Mouse (Mus musculus): Measurements from ENCODE around the gene Cyp20a1. TPM values are rescaled to one million over a fixed set of nuclear protein-coding genes. Genes with fewer than 3 reads are reported as not detected.

Gene Cyp20a1
- polyA plus RNA-seq, 1 experiment from 2014 or later = 22.3 TPM

- no peak for TF ChIP-seq CTCF (IDR thresholded peaks at IDR 0.05; ENCODE audit: low read depth)
- no peaks in the 10 kb centered on the region for H3K27me3 ChIP-seq (ENCODE audit: insufficient read depth, low read length)
- H3K4me1 ChIP-seq (ENCODE audit: insufficient read depth) = no peaks in the 10 kb centered on the region
- H3K36me3 ChIP-seq (ENCODE audit: insufficient read depth) = no peaks in the 10 kb centered on the region
- DNase-seq (peak; percentile 68), ATAC-seq (ENCODE audit: insufficient read depth) (peak; percentile 85)
- peak overlapping the region; percentile 71 for H3K4me2 ChIP-seq
- under 1% methylated on average over 52 of the region's 54 CpGs for WGBS
- H3K27ac ChIP-seq (ENCODE audit: low read depth) = peak overlapping the region; percentile 95
- peak overlapping the region; percentile 89 for H3K9ac ChIP-seq
- peak overlapping the region; percentile 92 for H3K4me3 ChIP-seq (ENCODE audit: low read depth, low read length)
- no peaks in the 10 kb centered on the region for H3K9me3 ChIP-seq (ENCODE audit: low read depth, low read length)
Observed at GRCm38 (mm10) chr1:60409928-60410817, 67.0 kb downstream of the Cyp20a1 start.

GRCm38 (mm10) chr1:60416724-60417123 is 73.6 kb downstream of the Cyp20a1 start:
- no peaks in the 10 kb centered on the region for H3K36me3 ChIP-seq (ENCODE audit: insufficient read depth)
- no peak for ATAC-seq (ENCODE audit: insufficient read depth)
- H3K4me2 ChIP-seq = no peak overlapping the region
- peak; percentile 33 for DNase-seq
- TF ChIP-seq CTCF (IDR thresholded peaks at IDR 0.05; ENCODE audit: low read depth) = no peak
- H3K27ac ChIP-seq (ENCODE audit: low read depth) = peak overlapping the region; percentile 22; the same call in 1 of the 2 replicates
- no peaks in the 10 kb centered on the region for H3K27me3 ChIP-seq (ENCODE audit: insufficient read depth, low read length)
- H3K4me3 ChIP-seq (ENCODE audit: low read depth, low read length) = no peak overlapping the region
- H3K4me1 ChIP-seq (ENCODE audit: insufficient read depth) = no peaks in the 10 kb centered on the region
- no peak overlapping the region for H3K9ac ChIP-seq
- H3K9me3 ChIP-seq (ENCODE audit: low read depth, low read length) = no peaks in the 10 kb centered on the region
- 60% methylated on average over 3 of the region's 3 CpGs for WGBS

GRCm38 (mm10) chr1:60423882-60424281 is 80.8 kb downstream of the Cyp20a1 start:
- no peak overlapping the region for H3K9ac ChIP-seq
- DNase-seq (peak; percentile 16), ATAC-seq (ENCODE audit: insufficient read depth) (no peak)
- no peaks in the 10 kb centered on the region for H3K9me3 ChIP-seq (ENCODE audit: low read depth, low read length)
- H3K4me3 ChIP-seq (ENCODE audit: low read depth, low read length) = no peak overlapping the region
- no peaks in the 10 kb centered on the region for H3K27me3 ChIP-seq (ENCODE audit: insufficient read depth, low read length)
- H3K27ac ChIP-seq (ENCODE audit: low read depth) = no peak overlapping the region
- WGBS = 83% methylated on average over 1 of the region's 1 CpGs
- H3K4me2 ChIP-seq = no peak overlapping the region
- peak; percentile 25; the same call in 1 of the 2 replicates for TF ChIP-seq CTCF (IDR thresholded peaks at IDR 0.05; ENCODE audit: low read depth)
- H3K36me3 ChIP-seq (ENCODE audit: insufficient read depth) = no peaks in the 10 kb centered on the region
- no peaks in the 10 kb centered on the region for H3K4me1 ChIP-seq (ENCODE audit: insufficient read depth)

GRCm38 (mm10) chr1:60428341-60428740 is 85.2 kb downstream of the Cyp20a1 start:
- Histone ChIP-seq H3K27me3 (ENCODE audit: insufficient read depth, low read length) (no peaks in the 10 kb centered on the region), H3K27ac (ENCODE audit: low read depth) (no peak overlapping the region), H3K36me3 (ENCODE audit: insufficient read depth) (no peaks in the 10 kb centered on the region), H3K4me2 (no peak overlapping the region), H3K4me1 (ENCODE audit: insufficient read depth) (no peaks in the 10 kb centered on the region), H3K9me3 (ENCODE audit: low read depth, low read length) (no peaks in the 10 kb centered on the region), H3K4me3 (ENCODE audit: low read depth, low read length) (no peak overlapping the region), H3K9ac (no peak overlapping the region)
- ATAC-seq (ENCODE audit: insufficient read depth) = no peak
- no peak for TF ChIP-seq CTCF (IDR thresholded peaks at IDR 0.05; ENCODE audit: low read depth)
- no peak for DNase-seq
- 86% methylated on average over 2 of the region's 2 CpGs for WGBS

- Histone ChIP-seq H3K4me1 (ENCODE audit: insufficient read depth) (no peaks in the 10 kb centered on the region), H3K9ac (no peak overlapping the region), H3K27me3 (ENCODE audit: insufficient read depth, low read length) (no peaks in the 10 kb centered on the region), H3K9me3 (ENCODE audit: low read depth, low read length) (no peaks in the 10 kb centered on the region), H3K27ac (ENCODE audit: low read depth) (no peak overlapping the region), H3K4me2 (no peak overlapping the region), H3K36me3 (ENCODE audit: insufficient read depth) (no peaks in the 10 kb centered on the region), H3K4me3 (ENCODE audit: low read depth, low read length) (no peak overlapping the region)
- no peak for ATAC-seq (ENCODE audit: insufficient read depth)
- DNase-seq = peak; percentile 42
- TF ChIP-seq CTCF (IDR thresholded peaks at IDR 0.05; ENCODE audit: low read depth) = peak; percentile 76
- 70% methylated on average over 2 of the region's 2 CpGs for WGBS
Observed at GRCm38 (mm10) chr1:60428932-60429331, 85.8 kb downstream of the Cyp20a1 start.

- H3K9me3 ChIP-seq (ENCODE audit: low read depth, low read length) = no peaks in the 10 kb centered on the region
- ATAC-seq (ENCODE audit: insufficient read depth) (no peak), DNase-seq (no peak)
- TF ChIP-seq CTCF (IDR thresholded peaks at IDR 0.05; ENCODE audit: low read depth) = no peak
- no peak overlapping the region for H3K4me2 ChIP-seq
- no peak overlapping the region for H3K9ac ChIP-seq
- no peak overlapping the region for H3K4me3 ChIP-seq (ENCODE audit: low read depth, low read length)
- 85% methylated on average over 5 of the region's 5 CpGs for WGBS
- H3K36me3 ChIP-seq (ENCODE audit: insufficient read depth) = 0 out of 2 replicates have a peak, but pooled peaks cover 3% of the 10 kb centered on the region
- no peak overlapping the region for H3K27ac ChIP-seq (ENCODE audit: low read depth)
- no peaks in the 10 kb centered on the region for H3K27me3 ChIP-seq (ENCODE audit: insufficient read depth, low read length)
- no peaks in the 10 kb centered on the region for H3K4me1 ChIP-seq (ENCODE audit: insufficient read depth)
Observed at GRCm38 (mm10) chr1:60431531-60431930, 88.4 kb downstream of the Cyp20a1 start.

- H3K9ac ChIP-seq = no peak overlapping the region
- H3K27ac ChIP-seq (ENCODE audit: low read depth) = no peak overlapping the region
- TF ChIP-seq CTCF (IDR thresholded peaks at IDR 0.05; ENCODE audit: low read depth) = no peak
- WGBS = 26% methylated on average over 1 of the region's 1 CpGs
- ATAC-seq (ENCODE audit: insufficient read depth) (no peak), DNase-seq (no peak)
- H3K27me3 ChIP-seq (ENCODE audit: insufficient read depth, low read length) = no peaks in the 10 kb centered on the region
- no peaks in the 10 kb centered on the region for H3K4me1 ChIP-seq (ENCODE audit: insufficient read depth)
- no peak overlapping the region for H3K4me2 ChIP-seq
- peaks cover 6% of the 10 kb centered on the region; the same call in 1 of the 2 replicates for H3K36me3 ChIP-seq (ENCODE audit: insufficient read depth)
- no peaks in the 10 kb centered on the region for H3K9me3 ChIP-seq (ENCODE audit: low read depth, low read length)
- no peak overlapping the region for H3K4me3 ChIP-seq (ENCODE audit: low read depth, low read length)
Observed at GRCm38 (mm10) chr1:60432497-60432896, 89.4 kb downstream of the Cyp20a1 start.

Other genes with a start within 250 kb of the Cyp20a1 start
- 5.7 and 5.9 TPM in 2 replicates for gene Carf, start 245.1 kb upstream of the Cyp20a1 start, polyA plus RNA-seq (2014; fragmentation: Nextera tagmentation; extraction: Ambion mirVana)
- gene Wdr12, start 244.7 kb upstream of the Cyp20a1 start, polyA plus RNA-seq (2014; fragmentation: Nextera tagmentation; extraction: Ambion mirVana) = 48.6 and 52.6 TPM in 2 replicates
- gene Nbeal1, start 162.7 kb upstream of the Cyp20a1 start, polyA plus RNA-seq (2014; fragmentation: Nextera tagmentation; extraction: Ambion mirVana) = 13.4 and 13.6 TPM in 2 replicates
- 29.0 and 32.6 TPM in 2 replicates for gene Abi2, start 66.3 kb downstream of the Cyp20a1 start, polyA plus RNA-seq (2014; fragmentation: Nextera tagmentation; extraction: Ambion mirVana)
- 39.6 and 40.5 TPM in 2 replicates for gene Raph1, start 223.8 kb downstream of the Cyp20a1 start, polyA plus RNA-seq (2014; fragmentation: Nextera tagmentation; extraction: Ambion mirVana)

Data from lung, embryonic 14.5 days (tissue).